Mouse (Mus musculus): ENCODE data around the gene Galnt10.

GRCm38 (mm10) chr11:57823714-57824113, 178.5 kb downstream of the Galnt10 start:
- no peak for TF ChIP-seq CTCF (IDR thresholded peaks at IDR 0.05; ENCODE audit: borderline replicate concordance, insufficient read depth, low read depth, low read length)
- no peak for TF ChIP-seq POLR2A (IDR thresholded peaks at IDR 0.05; ENCODE audit: borderline replicate concordance, insufficient read depth, low read length)

Data from cerebellum, adult 2 months (tissue).